Mouse (Mus musculus): ENCODE results near the gene Cd99l2. TPM values are rescaled to one million over a fixed set of nuclear protein-coding genes. Genes with fewer than 3 reads are reported as not detected.
"Not testable (repeated sequence)": the region's sequence is repeated elsewhere in the genome, so short reads cannot be mapped to it uniquely, and the experiment has no call there.

Cd99l2 gene
- 10 to 100 TPM; 68.4 to 72.6 TPM for total RNA-seq (2021)
- long read RNA-seq, experiment 1, transcript Cd99l2-201 (10 exons, 3,600 nt), result major isoform, 24 of 63 reads
- long read RNA-seq, experiment 1, transcript Cd99l2-202 (9 exons, 3,327 nt), result minor isoform, 16 of 63 reads
- long read RNA-seq, experiment 1, partial matches to known transcripts, result 5 of 63 reads
- long read RNA-seq, experiment 1, other reads (novel, unspliced or antisense), result 18 of 63 reads
- long read RNA-seq, experiment 2, transcript Cd99l2-201 (10 exons, 3,600 nt), result major isoform, 15 of 26 reads
- long read RNA-seq, experiment 2, transcript Cd99l2-202 (9 exons, 3,327 nt), result minor isoform, 5 of 26 reads
- long read RNA-seq, experiment 2, partial matches to known transcripts, result 1 of 26 reads
- long read RNA-seq, experiment 2, other reads (novel, unspliced or antisense), result 4 of 26 reads

- DNase-seq (ENCODE audit: low spot score in 2 of 2), result peak; percentile 68 to 74
These were observed at the start of gene Cd99l2 for GRCm38 (mm10) chrX:71492634-71493278. TSS of gene Cd99l2 (minus strand) at chrX:71492849.

- DNase-seq (ENCODE audit: low spot score in 2 of 2), result no peak
These were observed 48.3 kb upstream of the Cd99l2 start for GRCm38 (mm10) chrX:71540821-71541510.

GRCm38 (mm10) chrX:71537791-71538190, 45.1 kb upstream of the Cd99l2 start:
- no peak for DNase-seq (ENCODE audit: low spot score in 2 of 2)

- DNase-seq (ENCODE audit: low spot score in 2 of 2), result no peak
These were observed 41.5 kb upstream of the Cd99l2 start for GRCm38 (mm10) chrX:71534102-71534501.

- no peak for DNase-seq (ENCODE audit: low spot score in 2 of 2)
These were observed 40.0 kb upstream of the Cd99l2 start for GRCm38 (mm10) chrX:71532635-71533034.

- no peak for DNase-seq (ENCODE audit: low spot score in 2 of 2)
These were observed 36.0 kb upstream of the Cd99l2 start for GRCm38 (mm10) chrX:71528646-71529045.

- DNase-seq (ENCODE audit: low spot score in 2 of 2), result no peak
These were observed 35.5 kb upstream of the Cd99l2 start for GRCm38 (mm10) chrX:71528150-71528549.

- no peak for DNase-seq (ENCODE audit: low spot score in 2 of 2)
These were observed 34.8 kb upstream of the Cd99l2 start for GRCm38 (mm10) chrX:71527461-71527860.

- DNase-seq (ENCODE audit: low spot score in 2 of 2), result no peak
These were observed 33.1 kb upstream of the Cd99l2 start for GRCm38 (mm10) chrX:71525593-71526299.

GRCm38 (mm10) chrX:71524310-71524709, 31.7 kb upstream of the Cd99l2 start:
- DNase-seq (ENCODE audit: low spot score in 2 of 2), result no peak

- no peak for DNase-seq (ENCODE audit: low spot score in 2 of 2)
These were observed 30.2 kb upstream of the Cd99l2 start for GRCm38 (mm10) chrX:71522889-71523288.

GRCm38 (mm10) chrX:71519252-71519651, 26.6 kb upstream of the Cd99l2 start:
- DNase-seq (ENCODE audit: low spot score in 2 of 2), result no peak

GRCm38 (mm10) chrX:71506591-71506990, 13.9 kb upstream of the Cd99l2 start:
- DNase-seq (ENCODE audit: low spot score in 2 of 2), result not testable (repeated sequence)

- DNase-seq (ENCODE audit: low spot score in 2 of 2), result peak; percentile 17 to 40
These were observed 619 bp upstream of the Cd99l2 start for GRCm38 (mm10) chrX:71493279-71493656.

- DNase-seq (ENCODE audit: low spot score in 2 of 2), result no peak
These were observed 567 bp downstream of the Cd99l2 start for GRCm38 (mm10) chrX:71491931-71492633.

GRCm38 (mm10) chrX:71489353-71489752, 3.3 kb downstream of the Cd99l2 start:
- DNase-seq (ENCODE audit: low spot score in 2 of 2), result no peak

GRCm38 (mm10) chrX:71482244-71482643, 10.4 kb downstream of the Cd99l2 start:
- no peak for DNase-seq (ENCODE audit: low spot score in 2 of 2)

GRCm38 (mm10) chrX:71475992-71476391, 16.7 kb downstream of the Cd99l2 start:
- DNase-seq (ENCODE audit: low spot score in 2 of 2), result no peak

GRCm38 (mm10) chrX:71475497-71475896, 17.2 kb downstream of the Cd99l2 start:
- no peak for DNase-seq (ENCODE audit: low spot score in 2 of 2)

- no peak for DNase-seq (ENCODE audit: low spot score in 2 of 2)
These were observed 17.6 kb downstream of the Cd99l2 start for GRCm38 (mm10) chrX:71475084-71475483.
